Mouse (Mus musculus) inflammation-experienced regulatory T-cells, adult 6 months (primary cell): ENCODE measurements at regions not wholly inside any gene's neighbourhood (a gene's known extent, or its start where the extent isn't known, plus 50 kb on each side); places are given as distances from the start of the nearest gene placed in this dataset.
A peak's percentile ranks its signal among the peaks of the same experiment; 100 is the strongest.
"Not testable (repeated sequence)": the region's sequence is repeated elsewhere in the genome, so short reads cannot be mapped to it uniquely, and the experiment has no call there.

Source experiments
- ATAC-seq: one replicate; pipeline ENCODE4 v1.8.0; 2017

GRCm38 (mm10) chr19:32974778-32975240 lies 217.5 kb downstream of the Pten start:
- ATAC-seq, result no peak

- no peak for ATAC-seq
These were observed 218.0 kb downstream of the Pten start for GRCm38 (mm10) chr19:32975303-32975702.

GRCm38 (mm10) chr19:32976507-32976906 lies 219.2 kb downstream of the Pten start:
- no peak for ATAC-seq

- no peak for ATAC-seq
These were observed 220.9 kb downstream of the Pten start for GRCm38 (mm10) chr19:32978037-32978745.

GRCm38 (mm10) chr19:32980142-32980541 lies 222.8 kb downstream of the Pten start:
- ATAC-seq, result no peak

- ATAC-seq, result no peak
These were observed 231.4 kb downstream of the Pten start for GRCm38 (mm10) chr19:32988713-32989112.

- no peak for ATAC-seq
These were observed 232.0 kb downstream of the Pten start for GRCm38 (mm10) chr19:32989346-32989745.

- ATAC-seq, result no peak
These were observed 233.3 kb downstream of the Pten start for GRCm38 (mm10) chr19:32990576-32990975.

GRCm38 (mm10) chr19:32998576-32999170 lies 241.4 kb downstream of the Pten start:
- peak; percentile 71 for ATAC-seq

- ATAC-seq, result no peak
These were observed 250.3 kb downstream of the Pten start for GRCm38 (mm10) chr19:33007582-33007981.

GRCm38 (mm10) chr19:33008076-33008475 lies 250.8 kb downstream of the Pten start:
- ATAC-seq, result no peak

- no peak for ATAC-seq
These were observed 251.5 kb downstream of the Pten start for GRCm38 (mm10) chr19:33008794-33009193.

GRCm38 (mm10) chr19:33010886-33011446 lies 253.7 kb downstream of the Pten start:
- ATAC-seq, result no peak

GRCm38 (mm10) chr19:33014879-33015278 lies 257.6 kb downstream of the Pten start:
- not testable (repeated sequence) for ATAC-seq

GRCm38 (mm10) chr19:33021161-33021560 lies 263.9 kb downstream of the Pten start:
- ATAC-seq, result no peak

- ATAC-seq, result no peak
These were observed 265.6 kb downstream of the Pten start for GRCm38 (mm10) chr19:33022839-33023428.

GRCm38 (mm10) chr19:33029688-33030444 lies 272.6 kb downstream of the Pten start:
- no peak for ATAC-seq

GRCm38 (mm10) chr19:33040512-33040911 lies 283.2 kb downstream of the Pten start:
- ATAC-seq, result no peak

- no peak for ATAC-seq
These were observed 283.7 kb downstream of the Pten start for GRCm38 (mm10) chr19:33040991-33041390.

GRCm38 (mm10) chr19:33042760-33043159 lies 285.5 kb downstream of the Pten start:
- ATAC-seq, result no peak

GRCm38 (mm10) chr19:33043696-33044095 lies 286.4 kb downstream of the Pten start:
- no peak for ATAC-seq

GRCm38 (mm10) chr19:33048754-33049442 lies 291.6 kb downstream of the Pten start:
- no peak for ATAC-seq
